9 mouse cellular contexts compared by ENCODE assay signal in genomic region chr8:120404609-120405036, GRCm38 (mm10).
A peak's percentile ranks its signal among the peaks of the same experiment; 100 is the strongest.
DNase-seq lines count a peak whose midpoint lies in the region; ATAC-seq lines count a peak whose summit lies in the region.
"Had no signal": no experiment of that assay in that cellular context is flagged by ENCODE, and none has a peak within 500 bp of the region (broad histone marks: within the 10 kb centered on the region; RNA-seq: fewer than 3 reads in every experiment).

No protein-coding gene starts in this region.

- H3K9ac ChIP-seq in embryonic facial prominence, embryonic 11.5 days (replicated peaks; ENCODE audit: low read length) = no peak overlapping the region
- H3K9ac ChIP-seq in hindbrain, embryonic 13.5 days = no peak overlapping the region
- H3K9ac ChIP-seq: stomach, embryonic 15.5 days had no signal

- H3K9me3 ChIP-seq in embryonic facial prominence, embryonic 11.5 days (replicated peaks; ENCODE audit: control insufficient read depth, low read length) = no peaks in the 10 kb centered on the region
- no peaks in the 10 kb centered on the region for H3K9me3 ChIP-seq in hindbrain, embryonic 13.5 days
- H3K9me3 ChIP-seq: stomach, embryonic 15.5 days had no signal

- no peaks in the 10 kb centered on the region; the same call in 1 of the 2 replicates for H3K36me3 ChIP-seq in embryonic facial prominence, embryonic 11.5 days (replicated peaks; ENCODE audit: control insufficient read depth, insufficient read depth, low read depth, low read length)
- no peaks in the 10 kb centered on the region for H3K36me3 ChIP-seq in hindbrain, embryonic 13.5 days
- H3K36me3 ChIP-seq: stomach, embryonic 15.5 days had no signal

- peaks cover 22% of the 10 kb centered on the region for H3K4me1 ChIP-seq in embryonic facial prominence, embryonic 11.5 days (ENCODE audit: control insufficient read depth, insufficient read depth, low read length)
- H3K4me1 ChIP-seq in hindbrain, embryonic 13.5 days (replicated peaks) = peaks cover 64% of the 10 kb centered on the region

- no peak for ATAC-seq in embryonic facial prominence, embryonic 11.5 days (replicated peaks; ENCODE audit: insufficient number of reproducible peaks, low FRiP score, low TSS enrichment, low read depth)
- no peak for ATAC-seq in hindbrain, embryonic 13.5 days (ENCODE audit: low FRiP score)

- DNase-seq in layer of hippocampus, adult 11-12 months (ENCODE audit: low spot score) = peak; percentile 70
- no peak for DNase-seq in layer of hippocampus, adult 8-10 months (ENCODE audit: low spot score in 2 of 2)
- DNase-seq in R1 (ENCODE audit: low read depth, low spot score) = peak; percentile 67
- peak; percentile 57 for DNase-seq in embryonic facial prominence, embryonic 11.5 days (ENCODE audit: low spot score)
- DNase-seq in lung, postnatal 36 days = peak; percentile 83
- DNase-seq in testis, postnatal 10 days (ENCODE audit: low spot score) = peak; percentile 78
- no peak for DNase-seq in frontal cortex, postnatal 10 days (ENCODE audit: low spot score in 2 of 2)

- H3K4me3 ChIP-seq in embryonic facial prominence, embryonic 11.5 days (ENCODE audit: low read depth, low read length) = no peak overlapping the region
- H3K4me3 ChIP-seq in hindbrain, embryonic 13.5 days = no peak overlapping the region
- H3K4me3 ChIP-seq: stomach, embryonic 15.5 days had no signal

- WGBS in embryonic facial prominence, embryonic 11.5 days = 42% methylated on average over 7 of the region's 7 CpGs
- WGBS in hindbrain, embryonic 13.5 days = 29% methylated on average over 7 of the region's 7 CpGs

- H3K27ac ChIP-seq in embryonic facial prominence, embryonic 11.5 days (replicated peaks; ENCODE audit: low read depth, low read length) = no peak overlapping the region
- peak overlapping the region; percentile 60 for H3K27ac ChIP-seq in hindbrain, embryonic 13.5 days
- H3K27ac ChIP-seq: stomach, embryonic 15.5 days had no signal

- no peak overlapping the region for H3K4me2 ChIP-seq in embryonic facial prominence, embryonic 11.5 days (ENCODE audit: low read depth, low read length)
- no peak overlapping the region for H3K4me2 ChIP-seq in hindbrain, embryonic 13.5 days
- H3K4me2 ChIP-seq: stomach, embryonic 15.5 days had no signal

- no peaks in the 10 kb centered on the region for H3K27me3 ChIP-seq in embryonic facial prominence, embryonic 11.5 days (ENCODE audit: control insufficient read depth, insufficient read depth, low read length)
- peaks cover 5% of the 10 kb centered on the region; the same call in 1 of the 2 replicates for H3K27me3 ChIP-seq in hindbrain, embryonic 13.5 days
- H3K27me3 ChIP-seq: stomach, embryonic 15.5 days had no signal

Comparison
In these comparisons a context has a peak if more than half of its experiments do, and no peak if none do; other contexts are left out.
1. DNase-seq: peak in layer of hippocampus, adult 11-12 months (single experiment), R1 (single experiment), embryonic facial prominence, embryonic 11.5 days (single experiment), lung, postnatal 36 days (single experiment) and testis, postnatal 10 days (single experiment); none in layer of hippocampus, adult 8-10 months (0 of 2) and frontal cortex, postnatal 10 days (0 of 2).